Mouse (Mus musculus) ES-E14 (cell line): ENCODE results near the gene Hdac9. TPM values are rescaled to one million over a fixed set of nuclear protein-coding genes. Genes with fewer than 3 reads are reported as not detected.

Source experiments
- DNase-seq: peaks from one replicate; pipeline ENCODE4 v3.0.0-alpha.2; 2013; ENCODE audit warnings: low read depth, low spot score
- H3K27ac ChIP-seq: 2 replicates; pipeline ENCODE4 v1.5.1; 2012; ENCODE audit warnings: low read depth, mild to moderate bottlenecking, low read length, moderate library complexity, mixed read lengths; ENCODE audit not compliant: poor library complexity, insufficient read depth, severe bottlenecking
- H3K36me3 ChIP-seq: 2 replicates; pipeline ENCODE4 v1.6.1; 2012; ENCODE audit warnings: mild to moderate bottlenecking, low read length, moderate library complexity, mixed read lengths; ENCODE audit not compliant: control insufficient read depth, poor library complexity, insufficient read depth, severe bottlenecking
- H3K4me1 ChIP-seq, 2 experiments: fragments of 150-350 bp in 1 of 2; sonication (generic) in 1 of 2; 2 replicates each; pipeline ENCODE4 v1.6.1; 2012; ENCODE audit warnings: low read length in 2 of 2, mild to moderate bottlenecking in 1 of 2, mixed read lengths in 1 of 2; ENCODE audit not compliant: control insufficient read depth in 2 of 2, insufficient read depth in 2 of 2, poor library complexity in 1 of 2
- H3K4me3 ChIP-seq, 2 experiments: fragments of 150-350 bp in 1 of 2; sonication (generic) in 1 of 2; 2 replicates each; pipeline ENCODE4 v1.5.1; 2012; ENCODE audit warnings: low read length in 2 of 2, low read depth in 1 of 2, mild to moderate bottlenecking in 1 of 2, mixed read lengths in 1 of 2; ENCODE audit not compliant: insufficient read depth in 1 of 2, poor library complexity in 1 of 2, severe bottlenecking in 1 of 2
- H3K9ac ChIP-seq: 2 replicates; pipeline ENCODE4 v1.6.1; 2012; ENCODE audit warnings: low read depth, mild to moderate bottlenecking, low read length, mixed read lengths; ENCODE audit not compliant: poor library complexity, insufficient read depth, severe bottlenecking
- H3K9me3 ChIP-seq: fragments of 150-350 bp; sonication (generic); 2 replicates; pipeline ENCODE4 v1.6.1; 2012; ENCODE audit warnings: low read depth, mild to moderate bottlenecking, low read length; ENCODE audit not compliant: control insufficient read depth, insufficient read depth
- CHD2 ChIP-seq: IDR thresholded peaks from 2 replicates; pipeline ENCODE4 v1.6.1; 2014; ENCODE audit warnings: mild to moderate bottlenecking, low read depth, low read length, inconsistent platforms
- HCFC1 ChIP-seq: IDR thresholded peaks from 2 replicates; pipeline ENCODE4 v1.6.1; 2012; ENCODE audit warnings: low read length, inconsistent platforms, borderline replicate concordance; ENCODE audit not compliant: insufficient read depth
- MAFK ChIP-seq: IDR thresholded peaks from 2 replicates; pipeline ENCODE4 v1.6.1; 2014; ENCODE audit warnings: mild to moderate bottlenecking, low read depth, low read length, inconsistent platforms; ENCODE audit not compliant: insufficient read depth
- ZC3H11A ChIP-seq: IDR thresholded peaks from 2 replicates; pipeline ENCODE4 v1.6.1; 2012; ENCODE audit warnings: low read depth, mild to moderate bottlenecking, inconsistent platforms, low read length, borderline replicate concordance
- ZNF384 ChIP-seq: IDR thresholded peaks from 2 replicates; pipeline ENCODE4 v1.6.1; 2012; ENCODE audit warnings: low read depth, low read length, inconsistent platforms
- in situ Hi-C, 2 experiments: fragments of 600-800 bp; cut with MboI; formaldehyde crosslinking; loops; one replicate each; pipeline ENCODE4 v1.15.1; 2025; ENCODE audit warnings: low sequenced_read_pairs in 2 of 2, inconsistent platforms in 1 of 2; ENCODE audit not compliant: unreplicated experiment in 2 of 2
- total RNA-seq: library from RNA; depleted of rRNA; stranded (reverse); fragments of 300-350 nt; gene quantifications from 2 replicates; pipeline ENCODE4 v1.2.3, GENCODE M21; 2012

Hdac9 gene
- total RNA-seq, 1 experiment = 0.58 TPM

DNA sequence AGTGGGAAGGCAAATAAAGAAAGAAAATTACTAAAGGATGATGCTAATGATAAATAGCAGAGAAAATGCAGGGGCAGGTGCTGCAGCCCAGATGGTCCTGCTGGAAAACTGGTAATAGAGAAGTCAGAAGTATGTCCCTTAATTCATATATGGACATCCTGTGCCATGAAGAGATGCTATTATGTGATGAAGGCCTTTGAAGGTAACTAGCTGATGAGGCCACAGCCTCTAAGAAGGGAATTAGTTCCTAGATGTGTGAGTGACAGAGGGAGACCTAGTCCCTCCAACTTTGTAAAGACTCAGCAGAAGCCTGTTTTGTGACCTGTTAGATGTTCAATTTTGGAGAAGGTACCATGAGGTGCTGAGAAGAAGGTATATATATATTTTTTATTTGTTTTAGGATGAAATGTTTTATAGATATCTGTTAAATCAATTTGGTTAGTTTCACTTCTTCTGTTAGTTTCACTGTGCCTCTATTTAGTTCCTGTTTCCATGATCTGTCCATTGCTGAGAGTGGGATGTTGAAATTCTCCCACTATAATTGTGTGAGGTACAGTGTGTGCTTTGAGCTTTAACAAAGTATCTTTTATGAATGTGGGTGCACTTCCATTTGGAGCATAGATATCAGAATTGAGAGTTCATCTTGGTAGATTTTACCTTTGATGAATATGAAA lies 721.6 kb downstream of the Hdac9 start:
- Histone ChIP-seq H3K36me3 (no peaks in the 10 kb centered on the region), H3K9ac (no peak overlapping the region), H3K27ac (no peak overlapping the region), H3K4me1 (no peaks in the 10 kb centered on the region), H3K4me3 (no peak overlapping the region), H3K9me3 (no peaks in the 10 kb centered on the region)
- TF ChIP-seq ZNF384 (no peak), CHD2 (no peak), HCFC1 (no peak), ZC3H11A (no peak), MAFK (no peak)
- no peak for DNase-seq
- in situ Hi-C loops = no loop called here

- in situ Hi-C loops = no loop called here
- DNase-seq = no peak
- no peak overlapping the region for H3K9ac ChIP-seq
- TF ChIP-seq ZNF384 (no peak), MAFK (no peak), ZC3H11A (no peak), CHD2 (no peak), HCFC1 (no peak)
- H3K36me3 ChIP-seq = no peaks in the 10 kb centered on the region
- no peak overlapping the region for H3K4me3 ChIP-seq
- no peak overlapping the region for H3K27ac ChIP-seq
- H3K9me3 ChIP-seq = no peaks in the 10 kb centered on the region
- H3K4me1 ChIP-seq = no peaks in the 10 kb centered on the region
These were observed 722.8 kb downstream of the Hdac9 start for GRCm38 (mm10) chr12:34194116-34194515.

DNA sequence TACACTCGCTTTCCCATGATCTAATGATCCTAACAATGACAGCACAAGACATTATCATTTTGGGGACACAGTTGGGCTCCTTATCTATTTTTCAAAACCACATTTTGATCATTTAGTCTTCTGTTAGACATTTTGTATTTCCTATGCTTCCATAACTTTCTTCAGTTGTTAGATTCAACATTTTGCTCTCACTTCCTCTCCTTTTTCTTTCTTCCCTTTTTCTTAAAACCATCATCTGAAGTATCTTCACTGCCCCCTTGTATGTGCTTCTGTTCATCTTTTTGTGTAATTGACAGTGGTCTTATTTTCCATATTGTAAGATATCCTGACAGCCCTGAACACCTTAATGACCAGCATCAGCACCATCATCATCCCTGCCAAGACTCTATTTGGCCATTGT lies 725.6 kb downstream of the Hdac9 start:
- in situ Hi-C loops = no loop called here
- Histone ChIP-seq H3K9ac (no peak overlapping the region), H3K4me3 (no peak overlapping the region), H3K4me1 (no peaks in the 10 kb centered on the region), H3K36me3 (no peaks in the 10 kb centered on the region), H3K27ac (no peak overlapping the region), H3K9me3 (no peaks in the 10 kb centered on the region)
- DNase-seq = no peak
- TF ChIP-seq ZC3H11A = no peak
- no peak for TF ChIP-seq HCFC1
- TF ChIP-seq ZNF384 = no peak
- TF ChIP-seq CHD2 = no peak
- TF ChIP-seq MAFK = no peak

GRCm38 (mm10) chr12:34178931-34179330 lies 738.0 kb downstream of the Hdac9 start:
- H3K9me3 ChIP-seq = no peaks in the 10 kb centered on the region
- no peaks in the 10 kb centered on the region for H3K4me1 ChIP-seq
- H3K9ac ChIP-seq = no peak overlapping the region
- TF ChIP-seq HCFC1 = no peak
- TF ChIP-seq ZC3H11A = no peak
- no peak for TF ChIP-seq CHD2
- no peak for TF ChIP-seq MAFK
- no peak for TF ChIP-seq ZNF384
- DNase-seq = no peak
- in situ Hi-C loops = no loop called here
- H3K27ac ChIP-seq = no peak overlapping the region
- H3K36me3 ChIP-seq = no peaks in the 10 kb centered on the region
- H3K4me3 ChIP-seq = no peak overlapping the region

GRCm38 (mm10) chr12:34176790-34177189 lies 740.1 kb downstream of the Hdac9 start:
- H3K27ac ChIP-seq = no peak overlapping the region
- H3K36me3 ChIP-seq = no peaks in the 10 kb centered on the region
- H3K4me3 ChIP-seq = no peak overlapping the region
- DNase-seq = no peak
- H3K9me3 ChIP-seq = no peaks in the 10 kb centered on the region
- TF ChIP-seq MAFK = no peak
- no peak for TF ChIP-seq ZNF384
- no peak for TF ChIP-seq HCFC1
- TF ChIP-seq CHD2 = no peak
- TF ChIP-seq ZC3H11A = no peak
- no peaks in the 10 kb centered on the region for H3K4me1 ChIP-seq
- in situ Hi-C loops = no loop called here
- no peak overlapping the region for H3K9ac ChIP-seq
